Mouse (Mus musculus) cerebellum, postnatal 10 days (tissue): ENCODE measurements around the gene Vmn2r74.

Source experiments
- DNase-seq, 2 experiments: peaks; one replicate each; pipeline ENCODE4 v3.0.0; 2021; ENCODE audit warnings: mixed read lengths in 2 of 2

The Vmn2r74 gene

DNA sequence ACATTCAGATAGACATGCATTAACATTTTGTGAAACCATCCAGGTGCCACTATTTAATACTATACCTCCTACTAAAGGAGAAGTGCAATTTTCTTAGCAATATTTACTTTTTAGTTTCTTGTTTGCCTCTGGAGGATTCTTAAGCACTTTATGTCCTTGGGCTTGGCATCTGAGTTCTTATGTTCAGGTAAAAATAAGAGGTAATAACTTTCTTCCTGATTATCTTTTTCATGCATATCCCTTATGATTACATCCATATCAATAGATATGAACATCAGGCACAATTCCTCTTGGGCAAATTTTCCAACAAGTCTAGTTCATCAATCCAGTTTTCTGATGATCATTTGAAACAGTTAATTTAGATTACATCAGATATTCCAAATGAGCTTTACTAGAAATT is at the start of gene Vmn2r74:
Gene Vmn2r74, minus strand, starts transcription at position 101 of the 400 bp plus-strand sequence.
- no peak for DNase-seq

DNA sequence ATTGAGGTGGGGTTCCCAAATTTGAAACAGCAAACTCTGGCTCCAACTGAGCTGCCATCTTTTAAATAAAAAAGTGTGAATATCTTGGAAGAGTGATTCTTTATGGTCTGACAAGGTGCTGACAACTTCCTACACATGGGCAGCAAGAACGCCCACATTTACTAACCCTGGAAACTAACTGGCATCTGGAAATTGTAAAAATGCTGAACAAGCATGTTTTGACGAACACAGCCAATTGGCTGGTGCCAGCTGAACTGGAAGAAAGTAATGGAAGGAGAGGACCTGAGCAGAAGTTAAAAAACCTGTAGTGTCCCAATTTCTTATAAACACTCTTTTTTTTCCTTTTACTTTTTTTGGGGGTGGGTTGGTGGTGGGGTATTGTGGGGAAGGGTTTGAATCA is 46.1 kb upstream of the Vmn2r74 start:
- DNase-seq, result no peak
